Mouse (Mus musculus) monocyte, adult 2 months (primary cell): ENCODE data around the gene Gm20431.

Experiments
- DNase-seq, 2 experiments: peaks; one replicate each; pipeline ENCODE4 v3.0.0; 2022; ENCODE audit warnings: low spot score in 2 of 2, low read depth in 1 of 2

Gene Gm20431

GRCm38 (mm10) chr2:167576121-167576620 is 85.1 kb downstream of the Gm20431 start:
- no peak for DNase-seq

- no peak for DNase-seq
Observed at GRCm38 (mm10) chr2:167575581-167575980, 85.7 kb downstream of the Gm20431 start.

GRCm38 (mm10) chr2:167574814-167575213 is 86.5 kb downstream of the Gm20431 start:
- no peak for DNase-seq

- no peak for DNase-seq
Observed at GRCm38 (mm10) chr2:167571442-167572220, 89.7 kb downstream of the Gm20431 start.

GRCm38 (mm10) chr2:167570815-167571214 is 90.5 kb downstream of the Gm20431 start:
- no peak for DNase-seq

GRCm38 (mm10) chr2:167569934-167570651 is 91.2 kb downstream of the Gm20431 start:
- DNase-seq = no peak

- no peak for DNase-seq
Observed at GRCm38 (mm10) chr2:167568112-167568511, 93.2 kb downstream of the Gm20431 start.

GRCm38 (mm10) chr2:167565682-167566081 is 95.6 kb downstream of the Gm20431 start:
- DNase-seq = no peak

GRCm38 (mm10) chr2:167565312-167565656 is 96.0 kb downstream of the Gm20431 start:
- no peak for DNase-seq

- DNase-seq = no peak
Observed at GRCm38 (mm10) chr2:167564551-167565311, 96.6 kb downstream of the Gm20431 start.

GRCm38 (mm10) chr2:167563703-167564102 is 97.6 kb downstream of the Gm20431 start:
- no peak for DNase-seq

- no peak for DNase-seq
Observed at GRCm38 (mm10) chr2:167563035-167563434, 98.3 kb downstream of the Gm20431 start.

- no peak for DNase-seq
Observed at GRCm38 (mm10) chr2:167562101-167562500, 99.2 kb downstream of the Gm20431 start.

GRCm38 (mm10) chr2:167559413-167559812 is 101.9 kb downstream of the Gm20431 start:
- no peak for DNase-seq
